Mouse (Mus musculus): ENCODE data around the gene Traf4.
"Not testable (repeated sequence)": the region's sequence is repeated elsewhere in the genome, so short reads cannot be mapped to it uniquely, and the experiment has no call there.

Gene Traf4

GRCm38 (mm10) chr11:78164924-78165760, at the start of gene Traf4:
TSS of gene Traf4 (minus strand) at chr11:78165589.
- DNase-seq, result peak; percentile 76 to 87

- no peak for DNase-seq
These were observed 47.9 kb upstream of the Traf4 start for GRCm38 (mm10) chr11:78213086-78213817.

GRCm38 (mm10) chr11:78211513-78211912, 46.1 kb upstream of the Traf4 start:
- DNase-seq, result no peak

GRCm38 (mm10) chr11:78210615-78211014, 45.2 kb upstream of the Traf4 start:
- DNase-seq, result no peak

- DNase-seq, result no peak
These were observed 44.5 kb upstream of the Traf4 start for GRCm38 (mm10) chr11:78209886-78210285.

- no peak for DNase-seq
These were observed 41.8 kb upstream of the Traf4 start for GRCm38 (mm10) chr11:78207190-78207589.

GRCm38 (mm10) chr11:78205361-78206206, 40.2 kb upstream of the Traf4 start:
- no peak for DNase-seq

GRCm38 (mm10) chr11:78204287-78204686, 38.9 kb upstream of the Traf4 start:
- DNase-seq, result no peak

- no peak for DNase-seq
These were observed 37.0 kb upstream of the Traf4 start for GRCm38 (mm10) chr11:78202372-78202771.

- no peak for DNase-seq
These were observed 29.9 kb upstream of the Traf4 start for GRCm38 (mm10) chr11:78195101-78195863.

GRCm38 (mm10) chr11:78194411-78195100, 29.2 kb upstream of the Traf4 start:
- no peak for DNase-seq

- no peak for DNase-seq
These were observed 27.7 kb upstream of the Traf4 start, which contains the start of gene Proca1 for GRCm38 (mm10) chr11:78193113-78193512. TSS of gene Proca1 (plus strand) at chr11:78193392.

- DNase-seq, result no peak
These were observed 24.7 kb upstream of the Traf4 start for GRCm38 (mm10) chr11:78190041-78190440.

GRCm38 (mm10) chr11:78189234-78190040, 24.0 kb upstream of the Traf4 start:
- no peak for DNase-seq

- peak in 1 of 2 experiments; percentile 29 for DNase-seq
These were observed 23.2 kb upstream of the Traf4 start, which contains the start of gene Rab34 for GRCm38 (mm10) chr11:78188331-78189233. TSS of gene Rab34 (plus strand) at chr11:78188430.

GRCm38 (mm10) chr11:78184702-78185101, 19.3 kb upstream of the Traf4 start:
- DNase-seq, result not testable (repeated sequence)

- DNase-seq, result no peak
These were observed 18.6 kb upstream of the Traf4 start for GRCm38 (mm10) chr11:78183884-78184514.

GRCm38 (mm10) chr11:78182961-78183844, 17.8 kb upstream of the Traf4 start, which contains the start of gene Rpl23a:
TSS of gene Rpl23a (minus strand) at chr11:78183584.
- DNase-seq, result peak; percentile 83 to 86
